Mouse (Mus musculus) heart, postnatal 0 days (tissue): ENCODE measurements at regions not wholly inside any gene's neighbourhood (a gene's known extent, or its start where the extent isn't known, plus 50 kb on each side); places are given as distances from the start of the nearest gene placed in this dataset.

Experiments used
- ATAC-seq: fragments of 200-750 bp; cut with Nextera tagmentation; 2 replicates; pipeline ENCODE4 v1.8.0; 2017; ENCODE audit warnings: low read depth, moderate number of reproducible peaks, moderate library complexity; ENCODE audit not compliant: insufficient read depth
- DNase-seq: peaks from one replicate; pipeline ENCODE4 v3.0.0-alpha.2; 2016; ENCODE audit warnings: low spot score
- H3K27ac ChIP-seq: fragments of 300-500 bp; sonication (generic); 2 replicates; pipeline ENCODE4 v1.5.1; 2014; ENCODE audit warnings: low read depth, mild to moderate bottlenecking
- H3K27me3 ChIP-seq: fragments of 300-500 bp; sonication (generic); 2 replicates; pipeline ENCODE4 v1.6.1; 2014; ENCODE audit warnings: low read length, mixed read lengths; ENCODE audit not compliant: control insufficient read depth, insufficient read depth
- H3K36me3 ChIP-seq: fragments of 300-500 bp; sonication (generic); replicated peaks from 2 replicates; pipeline ENCODE4 v1.6.1; 2014; ENCODE audit warnings: low read length, mixed read lengths; ENCODE audit not compliant: control insufficient read depth, insufficient read depth
- H3K4me1 ChIP-seq: fragments of 300-500 bp; sonication (generic); 2 replicates; pipeline ENCODE4 v1.6.1; 2014; ENCODE audit warnings: antibody characterized with exemption; ENCODE audit not compliant: control insufficient read depth, insufficient read depth
- H3K4me2 ChIP-seq: fragments of 300-500 bp; sonication (generic); 2 replicates; pipeline ENCODE4 v1.6.1; 2014; ENCODE audit warnings: low read depth, mild to moderate bottlenecking, low read length, moderate library complexity
- H3K4me3 ChIP-seq: fragments of 300-500 bp; sonication (generic); 2 replicates; pipeline ENCODE4 v1.5.1; 2014; ENCODE audit warnings: low read depth, low read length
- H3K9ac ChIP-seq: fragments of 300-500 bp; sonication (generic); replicated peaks from 2 replicates; pipeline ENCODE4 v1.6.1; 2014; ENCODE audit warnings: low read depth, low read length, mixed read lengths
- H3K9me3 ChIP-seq: fragments of 300-500 bp; sonication (generic); replicated peaks from 2 replicates; pipeline ENCODE4 v1.6.1; 2016; ENCODE audit warnings: low read length; ENCODE audit not compliant: control insufficient read depth
- CTCF ChIP-seq: IDR thresholded peaks from 2 replicates; pipeline ENCODE4 v1.5.1; 2016; ENCODE audit warnings: antibody characterized with exemption, control low read depth, low read depth
- EP300 ChIP-seq: IDR thresholded peaks from 2 replicates; pipeline ENCODE4 v1.6.1; 2016; ENCODE audit warnings: antibody characterized with exemption, low read depth
- WGBS: fragments of 180-500 bp; shearing (Covaris S2); extraction: QIAGEN DNeasy Blood & Tissue Kit; methylation state at CpG from one replicate; pipeline ENCODE4 v1.1.7; 2014; 5-methylcytosine and 5-hydroxymethylcytosine counted together

DNA sequence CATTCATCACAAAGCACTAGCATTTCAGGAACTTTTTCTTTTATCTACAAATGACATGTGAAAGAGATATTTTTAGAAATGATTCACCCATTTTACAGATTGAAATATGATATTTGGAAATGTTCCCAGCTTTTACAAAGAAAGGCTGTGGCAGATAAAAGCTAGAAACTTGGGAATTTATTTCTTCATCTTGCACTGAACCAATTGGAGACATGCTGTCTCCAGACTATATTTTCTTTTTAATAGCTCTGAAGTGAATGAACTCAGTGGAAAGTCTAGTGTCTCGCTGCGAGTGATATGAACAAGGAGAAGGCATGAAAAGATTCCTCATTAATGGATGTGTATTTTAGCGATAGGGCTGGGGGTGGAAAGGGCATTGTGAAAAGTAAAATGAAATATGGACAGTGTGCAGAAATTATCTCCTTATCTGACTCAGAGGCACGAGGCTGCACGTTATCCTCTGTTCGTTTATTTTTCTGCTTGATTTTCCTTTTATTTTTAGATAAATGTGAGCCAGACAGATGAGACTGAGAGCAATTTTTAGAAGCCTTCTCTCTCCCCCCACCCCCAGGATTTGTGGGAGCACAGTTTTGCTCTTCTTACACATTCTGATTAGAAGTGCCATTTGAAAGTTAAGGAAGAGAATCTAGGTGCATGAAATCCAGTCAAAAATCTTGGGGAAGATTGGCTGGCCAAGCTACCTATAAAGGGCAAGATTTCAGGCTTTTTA, 96.0 kb upstream of the Tcf21 start:
- Histone ChIP-seq H3K4me2 (no peak overlapping the region), H3K27ac (no peak overlapping the region), H3K36me3 (no peaks in the 10 kb centered on the region), H3K4me3 (no peak overlapping the region), H3K9ac (no peak overlapping the region), H3K9me3 (no peaks in the 10 kb centered on the region), H3K27me3 (no peaks in the 10 kb centered on the region), H3K4me1 (no peaks in the 10 kb centered on the region)
- ATAC-seq (no peak), DNase-seq (no peak)
- 45% methylated on average over 6 of the region's 6 CpGs for WGBS
- no peak for TF ChIP-seq CTCF
- no peak for TF ChIP-seq EP300

DNA sequence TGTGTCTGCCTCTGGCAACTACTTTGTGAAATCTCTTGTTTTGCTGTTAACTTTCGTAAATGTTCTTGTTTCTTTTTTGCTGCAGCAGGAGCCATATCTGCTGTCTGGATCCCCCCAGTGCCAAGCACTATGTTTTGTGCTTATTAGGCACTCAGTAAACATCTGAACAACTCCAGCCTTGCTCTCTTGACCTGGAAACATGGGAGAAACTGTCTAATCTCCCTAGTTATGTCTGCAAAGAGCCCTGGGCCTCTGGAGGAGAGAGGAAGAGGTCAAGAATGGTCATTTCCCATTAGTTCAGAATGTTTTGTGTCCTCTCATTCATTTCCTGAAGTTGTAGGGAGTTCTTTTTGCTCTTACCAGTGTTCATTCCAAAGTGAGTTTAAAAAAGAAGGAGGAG, 93.1 kb upstream of the Tcf21 start:
- Histone ChIP-seq H3K4me1 (no peaks in the 10 kb centered on the region), H3K36me3 (no peaks in the 10 kb centered on the region), H3K4me2 (no peak overlapping the region), H3K9ac (no peak overlapping the region), H3K27ac (no peak overlapping the region), H3K27me3 (no peaks in the 10 kb centered on the region), H3K4me3 (no peak overlapping the region), H3K9me3 (no peaks in the 10 kb centered on the region)
- ATAC-seq, result no peak
- WGBS, result 57% methylated on average over 1 of the region's 1 CpGs
- TF ChIP-seq CTCF (no peak), EP300 (no peak)
- no peak for DNase-seq

GRCm38 (mm10) chr10:22908640-22909039, 88.7 kb upstream of the Tcf21 start:
- Histone ChIP-seq H3K9me3 (no peaks in the 10 kb centered on the region), H3K4me2 (no peak overlapping the region), H3K27me3 (no peaks in the 10 kb centered on the region), H3K4me1 (no peaks in the 10 kb centered on the region), H3K4me3 (no peak overlapping the region), H3K36me3 (no peaks in the 10 kb centered on the region), H3K9ac (no peak overlapping the region), H3K27ac (no peak overlapping the region)
- TF ChIP-seq EP300, result no peak
- TF ChIP-seq CTCF, result no peak
- 41% methylated on average over 6 of the region's 6 CpGs for WGBS
- ATAC-seq, result no peak
- no peak for DNase-seq

DNA sequence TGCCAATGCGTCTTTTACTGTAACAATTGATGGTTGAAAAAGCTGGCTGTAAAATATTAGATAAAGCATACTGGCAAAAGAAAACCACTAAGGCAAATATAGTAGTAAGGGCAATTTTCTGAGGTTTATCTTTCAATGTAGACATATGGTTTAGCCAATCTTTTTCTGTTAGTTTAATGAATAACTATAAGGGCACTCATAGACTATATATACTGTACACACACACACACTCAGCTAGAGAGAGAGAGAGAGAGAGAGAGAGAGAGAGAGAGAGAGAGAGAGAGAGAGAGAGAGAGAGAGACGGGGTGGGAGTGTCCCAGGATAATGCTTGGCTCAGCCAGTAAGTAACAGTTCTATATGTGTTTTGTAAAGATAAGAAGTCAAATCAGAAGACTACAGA, 85.3 kb upstream of the Tcf21 start:
- H3K27me3 ChIP-seq, result no peaks in the 10 kb centered on the region
- no peaks in the 10 kb centered on the region for H3K9me3 ChIP-seq
- DNase-seq (no peak), ATAC-seq (no peak)
- H3K36me3 ChIP-seq, result no peaks in the 10 kb centered on the region
- no peak overlapping the region for H3K4me2 ChIP-seq
- H3K4me3 ChIP-seq, result no peak overlapping the region
- no peaks in the 10 kb centered on the region for H3K4me1 ChIP-seq
- TF ChIP-seq EP300 (no peak), CTCF (no peak)
- H3K9ac ChIP-seq, result no peak overlapping the region
- 63% methylated on average over 2 of the region's 2 CpGs for WGBS
- H3K27ac ChIP-seq, result no peak overlapping the region

GRCm38 (mm10) chr10:22893442-22893985, 73.5 kb upstream of the Tcf21 start:
- no peak overlapping the region for H3K27ac ChIP-seq
- no peaks in the 10 kb centered on the region for H3K9me3 ChIP-seq
- DNase-seq, result no peak
- no peaks in the 10 kb centered on the region for H3K4me1 ChIP-seq
- H3K9ac ChIP-seq, result no peak overlapping the region
- TF ChIP-seq EP300 (no peak), CTCF (no peak)
- H3K27me3 ChIP-seq, result no peaks in the 10 kb centered on the region
- no peak overlapping the region for H3K4me3 ChIP-seq
- 66% methylated on average over 10 of the region's 10 CpGs for WGBS
- no peak overlapping the region for H3K4me2 ChIP-seq
- no peak for ATAC-seq
- no peaks in the 10 kb centered on the region for H3K36me3 ChIP-seq

- Histone ChIP-seq H3K4me1 (no peaks in the 10 kb centered on the region), H3K9ac (no peak overlapping the region), H3K36me3 (no peaks in the 10 kb centered on the region), H3K27me3 (no peaks in the 10 kb centered on the region), H3K4me2 (no peak overlapping the region), H3K4me3 (no peak overlapping the region), H3K27ac (no peak overlapping the region), H3K9me3 (no peaks in the 10 kb centered on the region)
- ATAC-seq (peak; percentile 75), DNase-seq (peak; percentile 59)
- TF ChIP-seq EP300 (no peak), CTCF (no peak)
- 35% methylated on average over 6 of the region's 6 CpGs for WGBS
Observed at GRCm38 (mm10) chr10:22887451-22887850, 67.5 kb upstream of the Tcf21 start.
